8 mouse cellular contexts compared by ENCODE assay signal in the genomic region with DNA sequence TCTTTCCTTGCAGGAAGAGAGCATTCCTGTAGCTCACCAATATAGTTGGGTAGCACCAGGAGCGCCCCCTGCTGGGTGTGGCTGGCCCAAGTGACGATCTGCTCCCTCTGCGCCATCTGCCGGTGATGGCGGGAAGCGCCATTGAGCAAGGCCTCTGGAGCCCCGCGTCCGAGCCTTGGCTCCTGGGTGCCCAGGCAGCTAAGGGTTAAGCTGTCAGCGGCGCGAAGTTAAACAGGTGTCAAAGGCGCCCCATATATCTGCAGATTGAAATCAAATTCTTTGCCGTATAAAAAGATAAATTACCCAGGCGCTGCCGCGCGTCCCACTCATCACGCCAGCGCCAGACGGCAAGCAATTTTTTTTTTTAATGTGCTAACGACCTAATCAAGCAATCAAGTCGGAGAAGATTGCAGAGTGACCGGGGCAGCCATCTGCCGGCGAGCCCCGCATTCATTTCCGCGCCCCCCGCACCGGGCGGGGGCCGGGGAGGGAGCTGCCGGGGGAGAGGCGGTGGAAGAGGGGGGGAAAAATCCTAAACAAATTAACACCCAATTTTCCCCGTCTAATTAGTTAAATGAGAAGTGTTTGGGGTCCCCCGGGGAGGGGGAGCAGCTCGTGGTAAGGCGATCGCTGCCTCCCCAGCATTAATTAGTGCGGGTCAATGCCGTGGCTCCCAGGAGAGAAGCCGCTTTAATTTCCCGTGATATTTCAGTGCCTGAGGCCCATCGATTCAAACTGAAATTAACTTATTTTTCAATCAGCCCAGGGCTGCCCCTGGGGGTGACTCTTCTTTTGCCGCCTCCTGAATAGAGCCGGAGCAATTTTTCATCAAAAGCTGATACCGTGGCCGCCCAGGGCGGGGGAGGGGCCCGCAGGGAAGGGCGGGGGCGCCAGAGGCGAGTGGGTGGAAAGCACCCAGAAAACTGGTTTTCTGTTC. TPM values are rescaled to one million over a fixed set of nuclear protein-coding genes. Genes with fewer than 3 reads are reported as not detected.
A peak's percentile ranks its signal among the peaks of the same experiment; 100 is the strongest.
DNase-seq lines count a peak whose midpoint lies in the region; ATAC-seq and TF ChIP-seq lines count a peak whose summit lies in the region.

No protein-coding gene starts in this region.

- no peaks in the 10 kb centered on the region for H3K4me1 ChIP-seq in embryonic facial prominence, embryonic 14.5 days (ENCODE audit: control insufficient read depth, insufficient read depth, low read length)
- 0 out of 2 replicates have a peak, but pooled peaks cover 3% of the 10 kb centered on the region for H3K4me1 ChIP-seq in limb, embryonic 14.5 days (ENCODE audit: control insufficient read depth, insufficient read depth, low read length)
- no peaks in the 10 kb centered on the region for H3K4me1 ChIP-seq in midbrain, postnatal 0 days (ENCODE audit: insufficient read depth, low read length)

- ATAC-seq in embryonic facial prominence, embryonic 14.5 days (ENCODE audit: low read depth) = peak; percentile 74
- ATAC-seq in limb, embryonic 14.5 days (ENCODE audit: low FRiP score, low read depth) = peak; percentile 60; the same call in 1 of the 2 replicates
- peak; percentile 69 for ATAC-seq in midbrain, postnatal 0 days (ENCODE audit: low FRiP score)

- TF ChIP-seq CTCF in midbrain, postnatal 0 days (IDR thresholded peaks at IDR 0.05) = peak; percentile 100

- 0 out of 2 replicates have a peak, but pooled peaks have one; percentile 42 for TF ChIP-seq POLR2A in limb, embryonic 14.5 days (IDR thresholded peaks at IDR 0.05; ENCODE audit: borderline replicate concordance, extremely low read depth, insufficient read depth, insufficient read length)

- H3K4me3 ChIP-seq in embryonic facial prominence, embryonic 14.5 days (ENCODE audit: low read depth, low read length) = peak overlapping the region; percentile 45
- peak overlapping the region; percentile 55 for H3K4me3 ChIP-seq in limb, embryonic 14.5 days (replicated peaks; ENCODE audit: low read length)
- peak overlapping the region; percentile 53 for H3K4me3 ChIP-seq in midbrain, postnatal 0 days (ENCODE audit: low read depth, low read length)

- H3K36me3 ChIP-seq in embryonic facial prominence, embryonic 14.5 days (ENCODE audit: control insufficient read depth, insufficient read depth, low read length) = no peaks in the 10 kb centered on the region
- no peaks in the 10 kb centered on the region for H3K36me3 ChIP-seq in limb, embryonic 14.5 days (ENCODE audit: control insufficient read depth, insufficient read depth, low read length)
- H3K36me3 ChIP-seq in midbrain, postnatal 0 days (ENCODE audit: insufficient read depth, low read length) = no peaks in the 10 kb centered on the region

- DNase-seq in 3T3-L1 (ENCODE audit: low read depth, low spot score) = peak; percentile 88
- peak; percentile 92 to 94 for DNase-seq in adrenal gland, postnatal 4 days (ENCODE audit: low spot score in 2 of 2)
- DNase-seq in embryonic facial prominence, embryonic 14.5 days (ENCODE audit: low spot score) = peak; percentile 91
- peak; percentile 88 for DNase-seq in heart, adult 8-10 months (ENCODE audit: low spot score)
- DNase-seq in kidney, adult 9 months = peak; percentile 94
- peak; percentile 91 for DNase-seq in limb, embryonic 14.5 days (ENCODE audit: low spot score)
- peak; percentile 93 for DNase-seq in midbrain, postnatal 0 days (ENCODE audit: low spot score)
- DNase-seq in spleen, postnatal 14 days (ENCODE audit: low spot score in 2 of 2) = peak; percentile 79 to 90

- no peaks in the 10 kb centered on the region for H3K9me3 ChIP-seq in embryonic facial prominence, embryonic 14.5 days (ENCODE audit: control insufficient read depth, low read length)
- no peaks in the 10 kb centered on the region for H3K9me3 ChIP-seq in limb, embryonic 14.5 days (ENCODE audit: control insufficient read depth, low read length)
- no peaks in the 10 kb centered on the region for H3K9me3 ChIP-seq in midbrain, postnatal 0 days (ENCODE audit: low read length)

- H3K27me3 ChIP-seq in embryonic facial prominence, embryonic 14.5 days (replicated peaks; ENCODE audit: control insufficient read depth, insufficient read depth, low read length) = no peaks in the 10 kb centered on the region
- H3K27me3 ChIP-seq in limb, embryonic 14.5 days (ENCODE audit: control insufficient read depth, insufficient read depth, low read length) = no peaks in the 10 kb centered on the region
- H3K27me3 ChIP-seq in midbrain, postnatal 0 days (ENCODE audit: insufficient read depth, low read length) = no peaks in the 10 kb centered on the region; the same call in 1 of the 2 replicates

- H3K9ac ChIP-seq in embryonic facial prominence, embryonic 14.5 days (ENCODE audit: low read depth, low read length) = peak overlapping the region; percentile 69
- H3K9ac ChIP-seq in limb, embryonic 14.5 days (ENCODE audit: low read depth, low read length, severe bottlenecking) = peak overlapping the region; percentile 62
- peak overlapping the region; percentile 74 for H3K9ac ChIP-seq in midbrain, postnatal 0 days (replicated peaks; ENCODE audit: low read length, poor library complexity, severe bottlenecking)

- no peak overlapping the region for H3K27ac ChIP-seq in embryonic facial prominence, embryonic 14.5 days (replicated peaks; ENCODE audit: low read depth, low read length)
- H3K27ac ChIP-seq in limb, embryonic 14.5 days (replicated peaks; ENCODE audit: low read depth, low read length) = no peak overlapping the region
- no peak overlapping the region; the same call in 1 of the 2 replicates for H3K27ac ChIP-seq in midbrain, postnatal 0 days (ENCODE audit: low read depth, low read length)

- peak overlapping the region; percentile 93 for H3K4me2 ChIP-seq in embryonic facial prominence, embryonic 14.5 days (ENCODE audit: low read depth, low read length)
- peak overlapping the region; percentile 95 for H3K4me2 ChIP-seq in limb, embryonic 14.5 days (replicated peaks; ENCODE audit: low read depth, low read length, severe bottlenecking)
- H3K4me2 ChIP-seq in midbrain, postnatal 0 days (ENCODE audit: low read depth, low read length, poor library complexity, severe bottlenecking) = peak overlapping the region; percentile 90

- WGBS in embryonic facial prominence, embryonic 14.5 days = under 1% methylated on average over 54 of the region's 54 CpGs
- under 1% methylated on average over 51 of the region's 54 CpGs for WGBS in limb, embryonic 14.5 days
- 1% methylated on average over 53 of the region's 54 CpGs for WGBS in midbrain, postnatal 0 days

RNA-seq across cellular contexts. Expression of gene Vsx2, which starts 20.5 kb away (rescaled TPM):
- not detected for total RNA-seq in adrenal gland, postnatal 4 days (2021)
- polyA plus RNA-seq in embryonic facial prominence, embryonic 14.5 days (2014; fragmentation: Nextera tagmentation; extraction: Ambion mirVana) = 0.10 and 0.43 TPM in 2 replicates
- total RNA-seq in heart, adult 8-10 months (2022) = not detected
- 0.47 and 0.65 TPM in 2 replicates for polyA plus RNA-seq in limb, embryonic 14.5 days (2012; rRNA removed)
- 0.22 and 0.29 TPM in 2 replicates for polyA plus RNA-seq in limb, embryonic 14.5 days (2014; fragmentation: Nextera tagmentation; extraction: Ambion mirVana)
- total RNA-seq in midbrain, postnatal 0 days (2014; rRNA removed) = 1.8 and 3.0 TPM in 2 replicates
- polyA plus RNA-seq in midbrain, postnatal 0 days (2015; fragmentation: Nextera tagmentation; extraction: Ambion mirVana) = 0.83 and 1.2 TPM in 2 replicates

RNA-seq across cellular contexts. Expression of gene Abcd4, which starts 27.1 kb away (rescaled TPM):
- 10 to 100 TPM; 11.3 to 13.8 TPM for total RNA-seq in adrenal gland, postnatal 4 days (2021)
- polyA plus RNA-seq in embryonic facial prominence, embryonic 14.5 days (2014; fragmentation: Nextera tagmentation; extraction: Ambion mirVana) = 6.9 and 10.2 TPM in 2 replicates
- total RNA-seq in heart, adult 8-10 months (2022) = 1 to 10 TPM; 4.8 to 6.5 (median 6.0) TPM
- 32.3 and 37.9 TPM in 2 replicates for polyA plus RNA-seq in limb, embryonic 14.5 days (2012; rRNA removed)
- polyA plus RNA-seq in limb, embryonic 14.5 days (2014; fragmentation: Nextera tagmentation; extraction: Ambion mirVana) = 11.5 and 12.5 TPM in 2 replicates
- 6.8 and 10.0 TPM in 2 replicates for total RNA-seq in midbrain, postnatal 0 days (2014; rRNA removed)
- polyA plus RNA-seq in midbrain, postnatal 0 days (2015; fragmentation: Nextera tagmentation; extraction: Ambion mirVana) = 9.0 and 10.4 TPM in 2 replicates

RNA-seq across cellular contexts. Expression of gene Vrtn, which starts 50.7 kb away (rescaled TPM):
- not detected for total RNA-seq in adrenal gland, postnatal 4 days (2021)
- not detected in 2 replicates for polyA plus RNA-seq in embryonic facial prominence, embryonic 14.5 days (2014; fragmentation: Nextera tagmentation; extraction: Ambion mirVana)
- not detected for total RNA-seq in heart, adult 8-10 months (2022)
- polyA plus RNA-seq in limb, embryonic 14.5 days (2012; rRNA removed) = 0.04 and 0.06 TPM in 2 replicates
- not detected in 2 replicates for polyA plus RNA-seq in limb, embryonic 14.5 days (2014; fragmentation: Nextera tagmentation; extraction: Ambion mirVana)
- not detected in 2 replicates for total RNA-seq in midbrain, postnatal 0 days (2014; rRNA removed)
- not detected in 2 replicates for polyA plus RNA-seq in midbrain, postnatal 0 days (2015; fragmentation: Nextera tagmentation; extraction: Ambion mirVana)
